In the genomic region with DNA sequence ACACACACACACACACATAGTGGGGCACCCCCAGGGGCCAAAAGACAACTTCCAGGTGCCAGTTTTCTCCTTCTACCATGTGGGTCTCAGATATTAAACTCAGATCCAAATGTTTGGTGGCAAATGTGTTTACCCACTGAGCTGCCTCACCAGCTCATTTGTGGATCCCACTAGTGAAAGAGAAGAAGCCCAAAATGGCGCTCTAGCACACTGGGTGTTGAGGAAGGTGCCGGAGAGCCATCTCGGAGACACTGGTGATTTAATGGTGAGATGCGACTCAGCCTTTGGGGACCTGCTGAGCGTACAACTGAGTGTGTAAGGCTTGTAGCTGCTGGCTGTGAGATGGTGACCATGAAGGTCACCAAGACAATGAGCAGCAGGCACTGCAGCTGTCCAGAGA, we compare ENCODE assay signal across 26 mouse cellular contexts. TPM values are rescaled to one million over a fixed set of nuclear protein-coding genes. Genes with fewer than 3 reads are reported as not detected.
A peak's percentile ranks its signal among the peaks of the same experiment; 100 is the strongest.
DNase-seq lines count a peak whose midpoint lies in the region; ATAC-seq lines count a peak whose summit lies in the region.
"Had no signal": no experiment of that assay in that cellular context is flagged by ENCODE, and none has a peak within 500 bp of the region (broad histone marks: within the 10 kb centered on the region; RNA-seq: fewer than 3 reads in every experiment).

No protein-coding gene starts in this region.

- intact Hi-C loops in heart, postnatal 10 days (cut with DNase I): no loop called here

- no peaks in the 10 kb centered on the region for H3K36me3 ChIP-seq in heart, embryonic 10.5 days
- no peaks in the 10 kb centered on the region for H3K36me3 ChIP-seq in midbrain, embryonic 11.5 days (ENCODE audit: control insufficient read depth, insufficient read depth, low read length)
- no peaks in the 10 kb centered on the region for H3K36me3 ChIP-seq in midbrain, embryonic 16.5 days (ENCODE audit: control insufficient read depth, insufficient read depth, low read length)
- H3K36me3 ChIP-seq: G1E had no signal

- no peak overlapping the region for H3K9ac ChIP-seq in midbrain, embryonic 11.5 days (ENCODE audit: low read length)
- no peak overlapping the region for H3K9ac ChIP-seq in midbrain, embryonic 16.5 days (ENCODE audit: low read depth, low read length)

- no peak overlapping the region for H3K4me2 ChIP-seq in midbrain, embryonic 11.5 days
- H3K4me2 ChIP-seq in midbrain, embryonic 16.5 days (ENCODE audit: low read length): no peak overlapping the region

- no peaks in the 10 kb centered on the region for H3K4me1 ChIP-seq in heart, embryonic 10.5 days
- no peaks in the 10 kb centered on the region for H3K4me1 ChIP-seq in midbrain, embryonic 11.5 days (ENCODE audit: control insufficient read depth, insufficient read depth, low read length)
- H3K4me1 ChIP-seq in midbrain, embryonic 16.5 days (ENCODE audit: control insufficient read depth, insufficient read depth, low read length): no peaks in the 10 kb centered on the region

- no peaks in the 10 kb centered on the region for H3K27me3 ChIP-seq in heart, embryonic 10.5 days (ENCODE audit: insufficient read depth, poor library complexity, severe bottlenecking)
- no peaks in the 10 kb centered on the region for H3K27me3 ChIP-seq in midbrain, embryonic 11.5 days (ENCODE audit: control insufficient read depth, insufficient read depth, low read length)
- no peaks in the 10 kb centered on the region for H3K27me3 ChIP-seq in midbrain, embryonic 16.5 days (ENCODE audit: control insufficient read depth, insufficient read depth, low read depth, low read length)
- H3K27me3 ChIP-seq: CH12.LX, Patski had no signal

- H3K9me3 ChIP-seq in heart, embryonic 10.5 days: no peaks in the 10 kb centered on the region
- H3K9me3 ChIP-seq in midbrain, embryonic 11.5 days (ENCODE audit: control insufficient read depth, low read length): no peaks in the 10 kb centered on the region
- no peaks in the 10 kb centered on the region for H3K9me3 ChIP-seq in midbrain, embryonic 16.5 days (replicated peaks; ENCODE audit: control insufficient read depth, low read length, poor library complexity, severe bottlenecking)
- H3K9me3 ChIP-seq: G1E had no signal

- ATAC-seq in midbrain, embryonic 11.5 days (ENCODE audit: low FRiP score): no peak
- ATAC-seq in midbrain, embryonic 16.5 days: no peak
- ATAC-seq: activated CD4-positive, CD25-positive, alpha-beta regulatory T cell, adult 4 months; CD4-positive, CD25-positive, alpha-beta regulatory T cell, adult 4 months; Patski had no signal

- no peak overlapping the region for H3K27ac ChIP-seq in heart, embryonic 10.5 days
- H3K27ac ChIP-seq in midbrain, embryonic 11.5 days (ENCODE audit: low read depth, low read length): no peak overlapping the region
- H3K27ac ChIP-seq in midbrain, embryonic 16.5 days (ENCODE audit: low read length): no peak overlapping the region

- WGBS in heart, embryonic 10.5 days: 90% methylated on average over 5 of the region's 5 CpGs
- WGBS in midbrain, embryonic 11.5 days: 98% methylated on average over 5 of the region's 5 CpGs
- WGBS in midbrain, embryonic 16.5 days: 97% methylated on average over 5 of the region's 5 CpGs

- H3K4me3 ChIP-seq in heart, embryonic 10.5 days: no peak overlapping the region
- H3K4me3 ChIP-seq in midbrain, embryonic 11.5 days (ENCODE audit: low read depth, low read length): no peak overlapping the region
- no peak overlapping the region for H3K4me3 ChIP-seq in midbrain, embryonic 16.5 days (ENCODE audit: low read depth, low read length)

- DNase-seq in heart, adult 11 months: peak; percentile 55
- DNase-seq in heart, adult 8-10 months (ENCODE audit: low spot score): no peak
- peak; percentile 72 for DNase-seq in heart, embryonic 10.5 days (ENCODE audit: low spot score)
- no peak for DNase-seq in heart, postnatal 10 days
- DNase-seq in midbrain, embryonic 11.5 days (ENCODE audit: low spot score, missing footprints): peak; percentile 56
- DNase-seq: adrenal gland, adult 2 months; adrenal gland, adult 8-10 months; adrenal gland, postnatal 10 days; adrenal gland, postnatal 14 days; adrenal gland, postnatal 25 days; adrenal gland, postnatal 36 days; B cell, adult 2 months; cerebellum, adult 11 months; cerebellum, adult 11-12 months; cerebellum, adult 18-20 months had no signal

RNA-seq across cellular contexts. Expression of a gene that starts 19.3 kb away (rescaled TPM):
- total RNA-seq in heart, adult 8-10 months (2022): not detected
- not detected in 2 replicates for polyA plus RNA-seq in heart, embryonic 10.5 days (2016; fragmentation: Nextera tagmentation; extraction: Ambion mirVana)
- not detected for total RNA-seq in heart, postnatal 10 days (2021)
- polyA plus RNA-seq in midbrain, embryonic 11.5 days (2014; fragmentation: Nextera tagmentation; extraction: Ambion mirVana): not detected in 2 replicates
- polyA plus RNA-seq in midbrain, embryonic 16.5 days (2015; fragmentation: Nextera tagmentation; extraction: Ambion mirVana): not detected in 2 replicates
- total RNA-seq: CH12.LX, MEL had no signal
- polyA plus RNA-seq: activated CD4-positive, CD25-positive, alpha-beta regulatory T cell, adult 4 months; brain, embryonic 14.5 days; C2C12; CD4-positive, CD25-positive, alpha-beta regulatory T cell, adult 4 months; G1E; Patski had no signal

RNA-seq across cellular contexts. Expression of a gene that starts 29.0 kb away (rescaled TPM):
- total RNA-seq in heart, adult 8-10 months (2022): under 1 TPM in 1 of 4 experiments, not detected in 3; 0.19 TPM
- not detected in 2 replicates for polyA plus RNA-seq in heart, embryonic 10.5 days (2016; fragmentation: Nextera tagmentation; extraction: Ambion mirVana)
- not detected for total RNA-seq in heart, postnatal 10 days (2021)
- polyA plus RNA-seq in midbrain, embryonic 11.5 days (2014; fragmentation: Nextera tagmentation; extraction: Ambion mirVana): not detected in 2 replicates
- polyA plus RNA-seq in midbrain, embryonic 16.5 days (2015; fragmentation: Nextera tagmentation; extraction: Ambion mirVana): not detected in 2 replicates
- total RNA-seq: adrenal gland, adult 18-20 months; adrenal gland, postnatal 25 days; CH12.LX; ES-E14; G1E; MEL had no signal
- polyA plus RNA-seq: activated CD4-positive, CD25-positive, alpha-beta regulatory T cell, adult 4 months; brain, embryonic 14.5 days; C2C12; CD4-positive, CD25-positive, alpha-beta regulatory T cell, adult 4 months; G1E; Patski had no signal

RNA-seq across cellular contexts. Expression of a gene that starts 51.4 kb away (rescaled TPM):
- total RNA-seq in heart, adult 8-10 months (2022): not detected
- not detected in 2 replicates for polyA plus RNA-seq in heart, embryonic 10.5 days (2016; fragmentation: Nextera tagmentation; extraction: Ambion mirVana)
- total RNA-seq in heart, postnatal 10 days (2021): not detected
- polyA plus RNA-seq in midbrain, embryonic 11.5 days (2014; fragmentation: Nextera tagmentation; extraction: Ambion mirVana): not detected in 2 replicates
- polyA plus RNA-seq in midbrain, embryonic 16.5 days (2015; fragmentation: Nextera tagmentation; extraction: Ambion mirVana): not detected in 2 replicates
- total RNA-seq: adrenal gland, adult 8-10 months; adrenal gland, postnatal 25 days; adrenal gland, postnatal 36 days; CH12.LX; ES-E14; MEL had no signal
- polyA plus RNA-seq: activated CD4-positive, CD25-positive, alpha-beta regulatory T cell, adult 4 months; adrenal gland, adult 2 months; brain, embryonic 14.5 days; C2C12; CD4-positive, CD25-positive, alpha-beta regulatory T cell, adult 4 months; Patski had no signal

Comparison
In these comparisons a context has a peak if more than half of its experiments do, and no peak if none do; other contexts are left out.
1. DNase-seq: peak in heart, adult 11 months (single experiment), heart, embryonic 10.5 days (single experiment) and midbrain, embryonic 11.5 days (single experiment); none in heart, adult 8-10 months (single experiment) and heart, postnatal 10 days (0 of 2).